Mouse (Mus musculus): ENCODE measurements around the gene Tk1.
"Not testable (repeated sequence)": the region's sequence is repeated elsewhere in the genome, so short reads cannot be mapped to it uniquely, and the experiment has no call there.

Tk1 gene

GRCm38 (mm10) chr11:117823411-117823810 lies 2.5 kb downstream of the Tk1 start:
- DNase-seq (ENCODE audit: low spot score in 2 of 2) = no peak

- DNase-seq (ENCODE audit: low spot score in 2 of 2) = no peak
Observed at GRCm38 (mm10) chr11:117822728-117823241, 3.1 kb downstream of the Tk1 start.

- DNase-seq (ENCODE audit: low spot score in 2 of 2) = no peak
Observed at GRCm38 (mm10) chr11:117821868-117822267, 4.0 kb downstream of the Tk1 start.

GRCm38 (mm10) chr11:117820173-117820572 lies 5.7 kb downstream of the Tk1 start:
- no peak for DNase-seq (ENCODE audit: low spot score in 2 of 2)

GRCm38 (mm10) chr11:117819095-117819494 lies 6.8 kb downstream of the Tk1 start:
- no peak for DNase-seq (ENCODE audit: low spot score in 2 of 2)

- no peak for DNase-seq (ENCODE audit: low spot score in 2 of 2)
Observed at GRCm38 (mm10) chr11:117816389-117816996, 9.4 kb downstream of the Tk1 start.

GRCm38 (mm10) chr11:117815850-117816249 lies 10.0 kb downstream of the Tk1 start:
- DNase-seq (ENCODE audit: low spot score in 2 of 2) = not testable (repeated sequence)

- no peak for DNase-seq (ENCODE audit: low spot score in 2 of 2)
Observed at GRCm38 (mm10) chr11:117814704-117815366, 11.1 kb downstream of the Tk1 start.

- DNase-seq (ENCODE audit: low spot score in 2 of 2) = no peak
Observed at GRCm38 (mm10) chr11:117813867-117814266, 12.0 kb downstream of the Tk1 start.

GRCm38 (mm10) chr11:117810401-117811046 lies 15.4 kb downstream of the Tk1 start:
- DNase-seq (ENCODE audit: low spot score in 2 of 2) = peak; percentile 58 to 65

GRCm38 (mm10) chr11:117809407-117810311 lies 16.2 kb downstream of the Tk1 start, which contains the start of the genes Gm20708 and Syngr2:
Gene Gm20708 (plus strand): TSS chr11:117809668.
Gene Syngr2 (plus strand): TSS chr11:117809668.
- DNase-seq (ENCODE audit: low spot score in 2 of 2) = peak in 1 of 2 experiments; percentile 47

GRCm38 (mm10) chr11:117806781-117807180 lies 19.1 kb downstream of the Tk1 start:
- DNase-seq (ENCODE audit: low spot score in 2 of 2) = no peak

GRCm38 (mm10) chr11:117803166-117803688 lies 22.7 kb downstream of the Tk1 start:
- DNase-seq (ENCODE audit: low spot score in 2 of 2) = no peak

GRCm38 (mm10) chr11:117801650-117802049 lies 24.2 kb downstream of the Tk1 start:
- DNase-seq (ENCODE audit: low spot score in 2 of 2) = no peak

- no peak for DNase-seq (ENCODE audit: low spot score in 2 of 2)
Observed at GRCm38 (mm10) chr11:117800038-117800437, 25.9 kb downstream of the Tk1 start.

GRCm38 (mm10) chr11:117799174-117799573 lies 26.7 kb downstream of the Tk1 start:
- no peak for DNase-seq (ENCODE audit: low spot score in 2 of 2)

- DNase-seq (ENCODE audit: low spot score in 2 of 2) = no peak
Observed at GRCm38 (mm10) chr11:117798160-117798541, 27.7 kb downstream of the Tk1 start.

GRCm38 (mm10) chr11:117797511-117798159 lies 28.3 kb downstream of the Tk1 start, which contains the start of gene 6030468B19Rik:
Gene 6030468B19Rik (plus strand): TSS chr11:117797660.
- DNase-seq (ENCODE audit: low spot score in 2 of 2) = no peak

- no peak for DNase-seq (ENCODE audit: low spot score in 2 of 2)
Observed at GRCm38 (mm10) chr11:117796954-117797353, 28.9 kb downstream of the Tk1 start.

GRCm38 (mm10) chr11:117794035-117794551 lies 31.8 kb downstream of the Tk1 start:
- no peak for DNase-seq (ENCODE audit: low spot score in 2 of 2)
